Mouse (Mus musculus): ENCODE results near the gene Fem1a. TPM values are rescaled to one million over a fixed set of nuclear protein-coding genes. Genes with fewer than 3 reads are reported as not detected.

Fem1a gene
- polyA plus RNA-seq, 1 experiment from 2014 or later, result 15.5 TPM

- H3K27me3 ChIP-seq (ENCODE audit: insufficient read depth, poor library complexity, severe bottlenecking), result no peaks in the 10 kb centered on the region
Measured at GRCm38 (mm10) chr17:56303160-56303846, 46.7 kb downstream of the Fem1a start, which contains the start of gene Uhrf1. Gene Uhrf1 (plus strand): TSS chr17:56303321.

GRCm38 (mm10) chr17:56303847-56304586, 47.4 kb downstream of the Fem1a start:
- H3K9me3 ChIP-seq, result no peaks in the 10 kb centered on the region
- H3K27ac ChIP-seq, result peak overlapping the region; percentile 97
- H3K4me3 ChIP-seq, result peak overlapping the region; percentile 96
- peak; percentile 97 for DNase-seq (ENCODE audit: low spot score)
- H3K4me1 ChIP-seq (replicated peaks), result peaks cover 64% of the 10 kb centered on the region
- no peaks in the 10 kb centered on the region for H3K27me3 ChIP-seq (ENCODE audit: insufficient read depth, poor library complexity, severe bottlenecking)
- H3K36me3 ChIP-seq, result peaks cover 43% of the 10 kb centered on the region
- WGBS, result under 1% methylated on average over 68 of the region's 68 CpGs

More at GRCm38 (mm10) chr17:56303160-56303846, 46.7 kb downstream of the Fem1a start, which contains the start of gene Uhrf1:
- H3K4me3 ChIP-seq, result peak within 1 kb of the TSS; percentile 96
- under 1% methylated on average over 43 of the region's 43 CpGs for WGBS
- DNase-seq (ENCODE audit: low spot score), result peak; percentile 92
- H3K4me1 ChIP-seq (replicated peaks), result peaks cover 60% of the 10 kb centered on the region
- peak within 1 kb of the TSS; percentile 97 for H3K27ac ChIP-seq
- H3K9me3 ChIP-seq, result no peaks in the 10 kb centered on the region
- peaks cover 36% of the 10 kb centered on the region for H3K36me3 ChIP-seq

GRCm38 (mm10) chr17:56304718-56305117, 48.1 kb downstream of the Fem1a start:
- Histone ChIP-seq H3K9me3 (no peaks in the 10 kb centered on the region), H3K36me3 (peaks cover 50% of the 10 kb centered on the region), H3K27me3 (ENCODE audit: insufficient read depth, poor library complexity, severe bottlenecking) (no peaks in the 10 kb centered on the region), H3K27ac (peak overlapping the region; percentile 97), H3K4me3 (peak overlapping the region; percentile 96), H3K4me1 (replicated peaks) (peaks cover 64% of the 10 kb centered on the region)
- DNase-seq (ENCODE audit: low spot score), result no peak
- 20% methylated on average over 11 of the region's 11 CpGs for WGBS

GRCm38 (mm10) chr17:56305156-56305555, 48.5 kb downstream of the Fem1a start:
- Histone ChIP-seq H3K4me3 (peak overlapping the region; percentile 96), H3K9me3 (no peaks in the 10 kb centered on the region), H3K36me3 (peaks cover 55% of the 10 kb centered on the region), H3K4me1 (replicated peaks) (peaks cover 64% of the 10 kb centered on the region), H3K27ac (peak overlapping the region; percentile 97), H3K27me3 (ENCODE audit: insufficient read depth, poor library complexity, severe bottlenecking) (no peaks in the 10 kb centered on the region)
- no peak for DNase-seq (ENCODE audit: low spot score)
- WGBS, result 36% methylated on average over 9 of the region's 9 CpGs

- H3K4me1 ChIP-seq (replicated peaks), result peaks cover 64% of the 10 kb centered on the region
- H3K9me3 ChIP-seq, result no peaks in the 10 kb centered on the region
- WGBS, result 75% methylated on average over 8 of the region's 8 CpGs
- H3K36me3 ChIP-seq, result peaks cover 62% of the 10 kb centered on the region
- peak; percentile 29 for DNase-seq (ENCODE audit: low spot score)
- no peaks in the 10 kb centered on the region for H3K27me3 ChIP-seq (ENCODE audit: insufficient read depth, poor library complexity, severe bottlenecking)
- H3K27ac ChIP-seq, result peak overlapping the region; percentile 97
- peak overlapping the region; percentile 96 for H3K4me3 ChIP-seq
Measured at GRCm38 (mm10) chr17:56305826-56306225, 49.2 kb downstream of the Fem1a start.

- no peaks in the 10 kb centered on the region for H3K9me3 ChIP-seq
- H3K4me1 ChIP-seq (replicated peaks), result peaks cover 51% of the 10 kb centered on the region
- H3K27ac ChIP-seq, result no peak overlapping the region
- H3K4me3 ChIP-seq, result peak overlapping the region; percentile 11; the same call in 1 of the 2 replicates
- H3K27me3 ChIP-seq (ENCODE audit: insufficient read depth, poor library complexity, severe bottlenecking), result no peaks in the 10 kb centered on the region
- H3K36me3 ChIP-seq, result peaks cover 84% of the 10 kb centered on the region
- WGBS, result 85% methylated on average over 6 of the region's 6 CpGs
- DNase-seq (ENCODE audit: low spot score), result no peak
Measured at GRCm38 (mm10) chr17:56308088-56308487, 51.5 kb downstream of the Fem1a start.

- no peak for DNase-seq (ENCODE audit: low spot score)
- Histone ChIP-seq H3K9me3 (no peaks in the 10 kb centered on the region), H3K27ac (no peak overlapping the region), H3K27me3 (ENCODE audit: insufficient read depth, poor library complexity, severe bottlenecking) (no peaks in the 10 kb centered on the region), H3K4me1 (replicated peaks) (peaks cover 43% of the 10 kb centered on the region), H3K4me3 (no peak overlapping the region), H3K36me3 (peaks cover 97% of the 10 kb centered on the region)
- WGBS, result 90% methylated on average over 15 of the region's 15 CpGs
Measured at GRCm38 (mm10) chr17:56309191-56309945, 52.8 kb downstream of the Fem1a start.

MicroRNA genes within 50 kb of the gene (microRNA counts, 519-probe panel; counts per million panel counts)
- microRNA mmu-miR-7b, result 1,255 counts per million, percentile 77 among the panel's probes with 10 or more counts

Other genes with a start within 250 kb of the Fem1a start
- 161 and 163 TPM in 2 replicates for gene Sh3gl1, start 220.2 kb upstream of the Fem1a start, polyA plus RNA-seq (2016; fragmentation: Nextera tagmentation; extraction: Ambion mirVana)
- 35.3 and 46.0 TPM in 2 replicates for gene Chaf1a, start 216.4 kb upstream of the Fem1a start, polyA plus RNA-seq (2016; fragmentation: Nextera tagmentation; extraction: Ambion mirVana)
- gene Ubxn6, start 181.8 kb upstream of the Fem1a start, polyA plus RNA-seq (2016; fragmentation: Nextera tagmentation; extraction: Ambion mirVana), result 38.7 and 52.7 TPM in 2 replicates
- 186 and 190 TPM in 2 replicates for gene Hdgfl2, start 177.2 kb upstream of the Fem1a start, polyA plus RNA-seq (2016; fragmentation: Nextera tagmentation; extraction: Ambion mirVana)
- 0.04 and 0.06 TPM in 2 replicates for gene Plin4, start 147.0 kb upstream of the Fem1a start, polyA plus RNA-seq (2016; fragmentation: Nextera tagmentation; extraction: Ambion mirVana)
- 0.39 and 0.42 TPM in 2 replicates for gene Plin5, start 139.2 kb upstream of the Fem1a start, polyA plus RNA-seq (2016; fragmentation: Nextera tagmentation; extraction: Ambion mirVana)
- not detected in 2 replicates for gene Lrg1, start 134.8 kb upstream of the Fem1a start, polyA plus RNA-seq (2016; fragmentation: Nextera tagmentation; extraction: Ambion mirVana)
- 2.3 and 3.8 TPM in 2 replicates for gene Sema6b, start 116.5 kb upstream of the Fem1a start, polyA plus RNA-seq (2016; fragmentation: Nextera tagmentation; extraction: Ambion mirVana)
- 10.4 and 11.8 TPM in 2 replicates for gene Tnfaip8l1, start 94.3 kb upstream of the Fem1a start, polyA plus RNA-seq (2016; fragmentation: Nextera tagmentation; extraction: Ambion mirVana)
- 70.5 and 80.6 TPM in 2 replicates for gene Mydgf, start 72.9 kb upstream of the Fem1a start, polyA plus RNA-seq (2016; fragmentation: Nextera tagmentation; extraction: Ambion mirVana)
- gene Dpp9, start 37.9 kb upstream of the Fem1a start, polyA plus RNA-seq (2016; fragmentation: Nextera tagmentation; extraction: Ambion mirVana), result 43.0 and 52.3 TPM in 2 replicates
- gene Ticam1, start 20.0 kb downstream of the Fem1a start, polyA plus RNA-seq (2016; fragmentation: Nextera tagmentation; extraction: Ambion mirVana), result 2.4 and 2.6 TPM in 2 replicates
- gene Plin3, start 36.1 kb downstream of the Fem1a start, polyA plus RNA-seq (2016; fragmentation: Nextera tagmentation; extraction: Ambion mirVana), result 50.9 and 61.6 TPM in 2 replicates
- gene Arrdc5, start 43.5 kb downstream of the Fem1a start, polyA plus RNA-seq (2016; fragmentation: Nextera tagmentation; extraction: Ambion mirVana), result not detected in 2 replicates
- gene Uhrf1, start 46.5 kb downstream of the Fem1a start, polyA plus RNA-seq (2016; fragmentation: Nextera tagmentation; extraction: Ambion mirVana), result 196 and 300 TPM in 2 replicates
- 51.5 and 65.8 TPM in 2 replicates for gene Kdm4b, start 69.3 kb downstream of the Fem1a start, polyA plus RNA-seq (2016; fragmentation: Nextera tagmentation; extraction: Ambion mirVana)
- 109 and 172 TPM in 2 replicates for gene Ptprs, start 219.7 kb downstream of the Fem1a start, polyA plus RNA-seq (2016; fragmentation: Nextera tagmentation; extraction: Ambion mirVana)